Mouse (Mus musculus) hindbrain, embryonic 13.5 days (tissue): ENCODE results near the gene Nfkbie. TPM values are rescaled to one million over a fixed set of nuclear protein-coding genes. Genes with fewer than 3 reads are reported as not detected.

Experiments
- ATAC-seq: fragments of 200-750 bp; cut with Nextera tagmentation; 2 replicates; pipeline ENCODE4 v1.8.0; 2017; ENCODE audit warnings: moderate TSS enrichment; ENCODE audit not compliant: low FRiP score
- H3K27ac ChIP-seq: fragments of 300-500 bp; sonication (generic); 2 replicates; pipeline ENCODE4 v1.5.1; 2015; ENCODE audit warnings: inconsistent platforms, mild to moderate bottlenecking, moderate library complexity
- H3K27me3 ChIP-seq: fragments of 300-500 bp; sonication (generic); 2 replicates; pipeline ENCODE4 v1.6.1; 2015; ENCODE audit warnings: mild to moderate bottlenecking, inconsistent platforms
- H3K36me3 ChIP-seq: fragments of 300-500 bp; sonication (generic); 2 replicates; pipeline ENCODE4 v1.6.1; 2015; ENCODE audit warnings: mild to moderate bottlenecking, inconsistent platforms
- H3K4me1 ChIP-seq: fragments of 300-500 bp; sonication (generic); replicated peaks from 2 replicates; pipeline ENCODE4 v1.6.1; 2015; ENCODE audit warnings: inconsistent platforms
- H3K4me2 ChIP-seq: fragments of 300-500 bp; sonication (generic); 2 replicates; pipeline ENCODE4 v1.6.1; 2015; ENCODE audit warnings: inconsistent platforms, mild to moderate bottlenecking, moderate library complexity
- H3K4me3 ChIP-seq: fragments of 300-500 bp; sonication (generic); 2 replicates; pipeline ENCODE4 v1.5.1; 2015; ENCODE audit warnings: mild to moderate bottlenecking, inconsistent platforms
- H3K9ac ChIP-seq: fragments of 300-500 bp; sonication (generic); 2 replicates; pipeline ENCODE4 v1.6.1; 2015; ENCODE audit warnings: mild to moderate bottlenecking, inconsistent platforms
- H3K9me3 ChIP-seq: fragments of 300-500 bp; sonication (generic); 2 replicates; pipeline ENCODE4 v1.6.1; 2016; ENCODE audit warnings: inconsistent platforms
- WGBS: fragments of 180-500 bp; shearing (Covaris S2); methylation state at CpG from one replicate; pipeline ENCODE4 v1.1.7; 2015; 5-methylcytosine and 5-hydroxymethylcytosine counted together
- polyA plus RNA-seq: library from polyadenylated mRNA; unstranded; fragments of >200 nt; fragmentation: Nextera tagmentation; extraction: Ambion mirVana; gene quantifications from 2 replicates; pipeline ENCODE4 v1.2.1, GENCODE M21; 2015

Gene Nfkbie
- polyA plus RNA-seq, 1 experiment from 2014 or later: 6.5 TPM

GRCm38 (mm10) chr17:45565103-45565502, 9.6 kb downstream of the Nfkbie start:
- peak overlapping the region; percentile 77 for H3K4me3 ChIP-seq
- H3K27me3 ChIP-seq: no peaks in the 10 kb centered on the region
- peaks cover 54% of the 10 kb centered on the region for H3K4me1 ChIP-seq
- peaks cover 46% of the 10 kb centered on the region for H3K36me3 ChIP-seq
- peak overlapping the region; percentile 98 for H3K4me2 ChIP-seq
- ATAC-seq: no peak
- H3K27ac ChIP-seq: peak overlapping the region; percentile 89; the same call in 1 of the 2 replicates
- no peaks in the 10 kb centered on the region for H3K9me3 ChIP-seq
- peak overlapping the region; percentile 93 for H3K9ac ChIP-seq
- 96% methylated on average over 11 of the region's 11 CpGs for WGBS

- peaks cover 63% of the 10 kb centered on the region for H3K4me1 ChIP-seq
- 91% methylated on average over 1 of the region's 1 CpGs for WGBS
- no peaks in the 10 kb centered on the region for H3K27me3 ChIP-seq
- H3K4me3 ChIP-seq: no peak overlapping the region
- no peak for ATAC-seq
- H3K36me3 ChIP-seq: peaks cover 55% of the 10 kb centered on the region
- no peak overlapping the region for H3K4me2 ChIP-seq
- no peaks in the 10 kb centered on the region for H3K9me3 ChIP-seq
- H3K27ac ChIP-seq: no peak overlapping the region
- no peak overlapping the region for H3K9ac ChIP-seq
Measured at GRCm38 (mm10) chr17:45566031-45566359, 10.5 kb downstream of the Nfkbie start.

GRCm38 (mm10) chr17:45566360-45567161, 11.1 kb downstream of the Nfkbie start:
- Histone ChIP-seq H3K9ac (peak overlapping the region; percentile 19; the same call in 1 of the 2 replicates), H3K27ac (peak overlapping the region; percentile 44), H3K36me3 (peaks cover 60% of the 10 kb centered on the region), H3K4me2 (no peak overlapping the region), H3K27me3 (no peaks in the 10 kb centered on the region), H3K4me3 (peak overlapping the region; percentile 8; the same call in 1 of the 2 replicates), H3K9me3 (no peaks in the 10 kb centered on the region), H3K4me1 (peaks cover 68% of the 10 kb centered on the region)
- ATAC-seq: no peak
- WGBS: 71% methylated on average over 18 of the region's 18 CpGs

GRCm38 (mm10) chr17:45567162-45567601, 11.7 kb downstream of the Nfkbie start:
- ATAC-seq: no peak
- Histone ChIP-seq H3K4me3 (peak overlapping the region; percentile 8; the same call in 1 of the 2 replicates), H3K27ac (peak overlapping the region; percentile 44), H3K9ac (peak overlapping the region; percentile 19; the same call in 1 of the 2 replicates), H3K36me3 (peaks cover 62% of the 10 kb centered on the region), H3K9me3 (no peaks in the 10 kb centered on the region), H3K27me3 (no peaks in the 10 kb centered on the region), H3K4me2 (no peak overlapping the region), H3K4me1 (peaks cover 73% of the 10 kb centered on the region)
- 45% methylated on average over 4 of the region's 4 CpGs for WGBS

- WGBS: 89% methylated on average over 12 of the region's 12 CpGs
- no peaks in the 10 kb centered on the region for H3K9me3 ChIP-seq
- peaks cover 62% of the 10 kb centered on the region for H3K36me3 ChIP-seq
- H3K4me3 ChIP-seq: no peak overlapping the region
- peaks cover 74% of the 10 kb centered on the region for H3K4me1 ChIP-seq
- 0 out of 2 replicates have a peak overlapping the region, but pooled peaks have one; percentile 15 for H3K9ac ChIP-seq
- 0 out of 2 replicates have a peak overlapping the region, but pooled peaks have one; percentile 30 for H3K27ac ChIP-seq
- H3K27me3 ChIP-seq: no peaks in the 10 kb centered on the region
- no peak overlapping the region for H3K4me2 ChIP-seq
- no peak for ATAC-seq
Measured at GRCm38 (mm10) chr17:45568990-45569389, 13.5 kb downstream of the Nfkbie start.

- no peak overlapping the region for H3K4me2 ChIP-seq
- H3K4me1 ChIP-seq: peaks cover 75% of the 10 kb centered on the region
- H3K36me3 ChIP-seq: peaks cover 62% of the 10 kb centered on the region
- WGBS: 91% methylated on average over 4 of the region's 4 CpGs
- no peak overlapping the region for H3K27ac ChIP-seq
- no peaks in the 10 kb centered on the region for H3K27me3 ChIP-seq
- no peak for ATAC-seq
- H3K9me3 ChIP-seq: no peaks in the 10 kb centered on the region
- no peak overlapping the region for H3K4me3 ChIP-seq
- 0 out of 2 replicates have a peak overlapping the region, but pooled peaks have one; percentile 30 for H3K9ac ChIP-seq
Measured at GRCm38 (mm10) chr17:45569999-45570398, 14.5 kb downstream of the Nfkbie start.

- Histone ChIP-seq H3K4me3 (peak overlapping the region; percentile 99), H3K36me3 (peaks cover 43% of the 10 kb centered on the region), H3K27ac (peak overlapping the region; percentile 99), H3K27me3 (no peaks in the 10 kb centered on the region), H3K9me3 (no peaks in the 10 kb centered on the region), H3K9ac (peak overlapping the region; percentile 100), H3K4me1 (peaks cover 62% of the 10 kb centered on the region), H3K4me2 (peak overlapping the region; percentile 79)
- ATAC-seq: peak; percentile 64
- WGBS: under 1% methylated on average over 56 of the region's 57 CpGs
Measured at GRCm38 (mm10) chr17:45572103-45573086, 16.9 kb downstream of the Nfkbie start.

- peak within 1 kb of the TSS; percentile 79 for H3K4me2 ChIP-seq
- H3K4me1 ChIP-seq: peaks cover 55% of the 10 kb centered on the region
- H3K9ac ChIP-seq: peak within 1 kb of the TSS; percentile 100
- peaks cover 35% of the 10 kb centered on the region for H3K36me3 ChIP-seq
- H3K27me3 ChIP-seq: no peaks in the 10 kb centered on the region
- ATAC-seq: peak; percentile 88
- H3K9me3 ChIP-seq: no peaks in the 10 kb centered on the region
- H3K4me3 ChIP-seq: peak within 1 kb of the TSS; percentile 99
- under 1% methylated on average over 41 of the region's 41 CpGs for WGBS
- H3K27ac ChIP-seq: peak within 1 kb of the TSS; percentile 99
Measured at GRCm38 (mm10) chr17:45573087-45573779, 17.7 kb downstream of the Nfkbie start, which contains the start of gene Hsp90ab1. Gene Hsp90ab1, minus strand, starts transcription at chr17:45573271.

- Histone ChIP-seq H3K27ac (peak overlapping the region; percentile 99), H3K4me3 (peak overlapping the region; percentile 99), H3K9me3 (no peaks in the 10 kb centered on the region), H3K4me1 (peaks cover 50% of the 10 kb centered on the region), H3K27me3 (no peaks in the 10 kb centered on the region), H3K9ac (peak overlapping the region; percentile 100), H3K36me3 (peaks cover 29% of the 10 kb centered on the region), H3K4me2 (peak overlapping the region; percentile 79)
- WGBS: 0% methylated on average over 17 of the region's 18 CpGs
- ATAC-seq: peak; percentile 67
Measured at GRCm38 (mm10) chr17:45573780-45574123, 18.2 kb downstream of the Nfkbie start.

- ATAC-seq: peak; percentile 61
- Histone ChIP-seq H3K27me3 (no peaks in the 10 kb centered on the region), H3K9me3 (no peaks in the 10 kb centered on the region), H3K9ac (peak overlapping the region; percentile 100), H3K4me2 (peak overlapping the region; percentile 79), H3K36me3 (peaks cover 25% of the 10 kb centered on the region), H3K27ac (peak overlapping the region; percentile 99), H3K4me3 (peak overlapping the region; percentile 99), H3K4me1 (peaks cover 46% of the 10 kb centered on the region)
- WGBS: 2% methylated on average over 17 of the region's 17 CpGs
Measured at GRCm38 (mm10) chr17:45574129-45574761, 18.7 kb downstream of the Nfkbie start.
